Mouse (Mus musculus) small intestine, adult 2 months (tissue): Measurements from ENCODE around the gene Eid3.

Experiments used
- CTCF ChIP-seq: fragments of 200-500 bp; IDR thresholded peaks from 2 replicates; pipeline ENCODE4 v1.5.1; 2012; ENCODE audit warnings: low read depth, mild to moderate bottlenecking, control low read depth, inconsistent platforms, low read length, moderate library complexity, mixed read lengths; ENCODE audit not compliant: insufficient replicate concordance, insufficient read length; ENCODE audit errors: extremely low read depth
- POLR2A ChIP-seq: fragments of 200-500 bp; IDR thresholded peaks from 2 replicates; pipeline ENCODE4 v1.6.1; 2012; ENCODE audit warnings: low read depth, mild to moderate bottlenecking, control low read depth, inconsistent platforms, low read length, moderate library complexity

DNA sequence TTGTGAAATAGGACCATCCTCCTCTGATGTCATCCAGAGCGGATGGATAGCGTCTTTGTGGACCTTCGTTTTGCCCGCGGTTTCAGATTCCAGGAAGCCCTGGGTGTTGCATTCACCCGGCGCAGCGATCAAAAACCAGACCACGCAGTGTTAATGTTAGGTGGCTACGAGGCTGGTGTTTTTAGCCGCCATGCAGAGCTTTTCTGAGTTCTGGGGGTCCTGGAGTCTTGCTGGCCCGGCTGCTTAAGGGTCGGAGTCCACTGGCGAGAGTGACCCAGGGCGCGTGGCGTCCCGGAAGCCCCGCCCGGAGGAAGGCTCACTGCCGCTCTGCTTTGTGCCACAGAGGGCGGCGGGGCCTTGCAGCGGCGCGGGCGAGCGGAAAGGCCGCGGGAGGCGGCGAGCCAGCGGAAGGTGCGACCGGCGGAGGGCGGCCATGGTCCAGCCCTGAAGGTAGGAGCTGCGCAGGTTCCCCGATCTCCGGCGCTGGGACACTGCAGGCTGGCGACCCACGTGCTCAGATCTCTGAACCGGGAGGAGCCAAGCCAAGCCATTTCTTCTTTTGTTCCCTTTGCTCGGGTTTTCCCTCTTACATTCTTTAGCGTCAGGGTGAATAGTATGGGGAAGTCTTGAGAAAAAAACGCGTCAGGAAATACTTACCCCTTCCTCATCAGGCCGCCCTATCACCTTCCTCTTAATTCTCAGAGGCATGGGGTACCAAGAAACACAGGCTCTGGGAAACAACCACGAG is 6.1 kb upstream of the Eid3 start:
- TF ChIP-seq CTCF (no peak), POLR2A (peak; percentile 64)
